Mouse (Mus musculus) embryonic fibroblast, embryonic 13.5 days (primary cell): Measurements from ENCODE around the gene Rptor.

Experiments used
- CTCF ChIP-seq: IDR thresholded peaks from 2 replicates; pipeline ENCODE4 v1.5.1; 2011; ENCODE audit warnings: mild to moderate bottlenecking, control low read depth, low read length, moderate library complexity, borderline replicate concordance; ENCODE audit not compliant: insufficient read depth
- POLR2A ChIP-seq: IDR thresholded peaks from 2 replicates; pipeline ENCODE4 v1.6.1; 2011; ENCODE audit warnings: low read depth, mild to moderate bottlenecking, control low read depth, low read length, moderate library complexity

DNA sequence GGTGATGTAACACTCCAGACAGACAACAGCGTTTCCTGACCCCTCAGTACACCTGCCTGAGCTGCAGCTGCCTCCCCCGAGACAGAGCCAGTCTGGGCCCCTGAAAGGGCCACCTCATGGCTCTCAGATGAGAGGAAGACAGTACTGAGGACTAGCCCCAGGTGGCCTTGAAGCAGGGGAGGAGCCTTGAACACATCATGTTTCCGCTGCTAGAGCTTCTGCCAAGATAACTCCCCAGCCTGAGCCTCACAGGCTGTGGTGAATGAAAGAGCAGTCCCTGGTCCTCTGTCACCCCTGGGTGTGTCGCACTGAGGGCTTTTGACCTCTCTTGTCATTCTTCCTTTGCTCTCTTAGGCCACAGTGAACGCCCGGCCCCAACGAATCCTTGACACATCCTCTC is 268.4 kb downstream of the Rptor start:
- no peak for TF ChIP-seq CTCF
- TF ChIP-seq POLR2A = no peak
